Mouse (Mus musculus) liver, adult 2 months (tissue): Measurements from ENCODE around the gene Nrg3.

Source experiments
- CTCF ChIP-seq: fragments of 200-500 bp; IDR thresholded peaks from 2 replicates; pipeline ENCODE4 v1.5.1; 2011; ENCODE audit warnings: low read depth, low read length, control low read depth
- POLR2A ChIP-seq: fragments of 200-500 bp; IDR thresholded peaks from 2 replicates; pipeline ENCODE4 v1.6.1; 2011; ENCODE audit warnings: low read length, control low read depth; ENCODE audit not compliant: insufficient read depth; ENCODE audit errors: extremely low read depth

- TF ChIP-seq POLR2A, result no peak
- no peak for TF ChIP-seq CTCF
Measured at GRCm38 (mm10) chr14:39472146-39472751, 639 bp downstream of the Nrg3 start.
